8 mouse cellular contexts compared by ENCODE assay signal in genomic region chr15:81937098-81937972, GRCm38 (mm10). TPM values are rescaled to one million over a fixed set of nuclear protein-coding genes. Genes with fewer than 3 reads are reported as not detected.
DNase-seq lines count a peak whose midpoint lies in the region; ATAC-seq and TF ChIP-seq lines count a peak whose summit lies in the region.

No protein-coding gene starts in this region.

- TF ChIP-seq CTCF in midbrain, postnatal 0 days (IDR thresholded peaks at IDR 0.05): no peak

- intact Hi-C loops in left cerebral cortex, postnatal 25 days (cut with DNase I): no loop called here

- peaks cover 29% of the 10 kb centered on the region for H3K4me1 ChIP-seq in forebrain, embryonic 13.5 days
- peaks cover 45% of the 10 kb centered on the region for H3K4me1 ChIP-seq in hindbrain, embryonic 10.5 days (replicated peaks)
- H3K4me1 ChIP-seq in midbrain, postnatal 0 days (ENCODE audit: insufficient read depth, low read length): peaks cover 17% of the 10 kb centered on the region; the same call in 1 of the 2 replicates

- peak; percentile 46 for ATAC-seq in forebrain, embryonic 13.5 days
- peak; percentile 44 for ATAC-seq in midbrain, postnatal 0 days (ENCODE audit: low FRiP score)

- H3K9me3 ChIP-seq in forebrain, embryonic 13.5 days (replicated peaks): no peaks in the 10 kb centered on the region
- no peaks in the 10 kb centered on the region for H3K9me3 ChIP-seq in hindbrain, embryonic 10.5 days
- no peaks in the 10 kb centered on the region for H3K9me3 ChIP-seq in midbrain, postnatal 0 days (ENCODE audit: low read length)

- 6% methylated on average over 19 of the region's 19 CpGs for WGBS in forebrain, embryonic 13.5 days
- WGBS in hindbrain, embryonic 10.5 days: 8% methylated on average over 19 of the region's 19 CpGs
- WGBS in midbrain, postnatal 0 days: 2% methylated on average over 19 of the region's 19 CpGs

- peak overlapping the region; percentile 67 for H3K4me2 ChIP-seq in forebrain, embryonic 13.5 days
- peak overlapping the region; percentile 70 for H3K4me2 ChIP-seq in midbrain, postnatal 0 days (ENCODE audit: low read depth, low read length, poor library complexity, severe bottlenecking)

- peak overlapping the region; percentile 83 for H3K27ac ChIP-seq in forebrain, embryonic 13.5 days
- peak overlapping the region; percentile 76 for H3K27ac ChIP-seq in hindbrain, embryonic 10.5 days
- peak overlapping the region; percentile 94 for H3K27ac ChIP-seq in midbrain, postnatal 0 days (ENCODE audit: low read depth, low read length)

- peak overlapping the region; percentile 51 for H3K4me3 ChIP-seq in forebrain, embryonic 13.5 days
- peak overlapping the region; percentile 55 for H3K4me3 ChIP-seq in hindbrain, embryonic 10.5 days
- peak overlapping the region; percentile 70 for H3K4me3 ChIP-seq in midbrain, postnatal 0 days (ENCODE audit: low read depth, low read length)

- peak; percentile 30 for DNase-seq in ZHBTc4 (ENCODE audit: low read depth, low spot score)
- DNase-seq in brain, adult 2 months (ENCODE audit: low read depth, low spot score): peak; percentile 88
- peak; percentile 34 for DNase-seq in hindbrain, embryonic 10.5 days (ENCODE audit: low spot score)
- DNase-seq in left cerebral cortex, postnatal 25 days (ENCODE audit: low spot score in 2 of 2): peak; percentile 71 to 88
- peak; percentile 69 for DNase-seq in midbrain, postnatal 0 days (ENCODE audit: low spot score)
- DNase-seq in spleen, postnatal 10 days (ENCODE audit: low spot score in 2 of 2): no peak
- no peak for DNase-seq in urinary bladder, adult 18-20 months (ENCODE audit: low spot score in 2 of 2)

- H3K9ac ChIP-seq in forebrain, embryonic 13.5 days: peak overlapping the region; percentile 79
- peak overlapping the region; percentile 83 for H3K9ac ChIP-seq in midbrain, postnatal 0 days (replicated peaks; ENCODE audit: low read length, poor library complexity, severe bottlenecking)

- H3K27me3 ChIP-seq in forebrain, embryonic 13.5 days: no peaks in the 10 kb centered on the region
- H3K27me3 ChIP-seq in hindbrain, embryonic 10.5 days (ENCODE audit: insufficient read depth, poor library complexity, severe bottlenecking): peaks cover 12% of the 10 kb centered on the region
- no peaks in the 10 kb centered on the region for H3K27me3 ChIP-seq in midbrain, postnatal 0 days (ENCODE audit: insufficient read depth, low read length)

- 0 out of 2 replicates have a peak, but pooled peaks cover 3% of the 10 kb centered on the region for H3K36me3 ChIP-seq in forebrain, embryonic 13.5 days (ENCODE audit: poor library complexity, severe bottlenecking)
- no peaks in the 10 kb centered on the region for H3K36me3 ChIP-seq in hindbrain, embryonic 10.5 days
- H3K36me3 ChIP-seq in midbrain, postnatal 0 days (ENCODE audit: insufficient read depth, low read length): 0 out of 2 replicates have a peak, but pooled peaks cover 4% of the 10 kb centered on the region

RNA-seq across cellular contexts. Expression of gene Csdc2, which starts 0.8 kb away (rescaled TPM):
- 60.6 and 74.9 TPM in 2 replicates for polyA plus RNA-seq in forebrain, embryonic 13.5 days (2015; fragmentation: Nextera tagmentation; extraction: Ambion mirVana)
- polyA plus RNA-seq in hindbrain, embryonic 10.5 days (2016; fragmentation: Nextera tagmentation; extraction: Ambion mirVana): 13.8 and 33.7 TPM in 2 replicates
- 10 to 100 TPM; 96.0 to 98.3 TPM for total RNA-seq in left cerebral cortex, postnatal 25 days (2021)
- 172 and 196 TPM in 2 replicates for total RNA-seq in midbrain, postnatal 0 days (2014; rRNA removed)
- 323 and 327 TPM in 2 replicates for polyA plus RNA-seq in midbrain, postnatal 0 days (2015; fragmentation: Nextera tagmentation; extraction: Ambion mirVana)

RNA-seq across cellular contexts. Expression of gene Polr3h, which starts 11.3 kb away (rescaled TPM):
- polyA plus RNA-seq in forebrain, embryonic 13.5 days (2015; fragmentation: Nextera tagmentation; extraction: Ambion mirVana): 85.7 and 86.0 TPM in 2 replicates
- 84.8 and 86.3 TPM in 2 replicates for polyA plus RNA-seq in hindbrain, embryonic 10.5 days (2016; fragmentation: Nextera tagmentation; extraction: Ambion mirVana)
- total RNA-seq in left cerebral cortex, postnatal 25 days (2021): 10 to 100 TPM; 49.8 to 56.5 TPM
- 46.5 and 49.5 TPM in 2 replicates for total RNA-seq in midbrain, postnatal 0 days (2014; rRNA removed)
- 77.0 and 80.3 TPM in 2 replicates for polyA plus RNA-seq in midbrain, postnatal 0 days (2015; fragmentation: Nextera tagmentation; extraction: Ambion mirVana)

RNA-seq across cellular contexts. Expression of gene Pmm1, which starts 23.4 kb away (rescaled TPM):
- 62.2 and 62.5 TPM in 2 replicates for polyA plus RNA-seq in forebrain, embryonic 13.5 days (2015; fragmentation: Nextera tagmentation; extraction: Ambion mirVana)
- 37.3 and 39.0 TPM in 2 replicates for polyA plus RNA-seq in hindbrain, embryonic 10.5 days (2016; fragmentation: Nextera tagmentation; extraction: Ambion mirVana)
- total RNA-seq in left cerebral cortex, postnatal 25 days (2021): 100 to 1,000 TPM; 203 to 208 TPM
- total RNA-seq in midbrain, postnatal 0 days (2014; rRNA removed): 157 and 172 TPM in 2 replicates
- 122 and 134 TPM in 2 replicates for polyA plus RNA-seq in midbrain, postnatal 0 days (2015; fragmentation: Nextera tagmentation; extraction: Ambion mirVana)

RNA-seq across cellular contexts. Expression of gene 1700029P11Rik, which starts 43.0 kb away (rescaled TPM):
- polyA plus RNA-seq in forebrain, embryonic 13.5 days (2015; fragmentation: Nextera tagmentation; extraction: Ambion mirVana): not detected in 2 replicates
- polyA plus RNA-seq in hindbrain, embryonic 10.5 days (2016; fragmentation: Nextera tagmentation; extraction: Ambion mirVana): not detected in 2 replicates
- not detected for total RNA-seq in left cerebral cortex, postnatal 25 days (2021)
- not detected in 2 replicates for total RNA-seq in midbrain, postnatal 0 days (2014; rRNA removed)
- polyA plus RNA-seq in midbrain, postnatal 0 days (2015; fragmentation: Nextera tagmentation; extraction: Ambion mirVana): not detected in 2 replicates

RNA-seq across cellular contexts. Expression of gene Xrcc6, which starts 50.3 kb away (rescaled TPM):
- polyA plus RNA-seq in forebrain, embryonic 13.5 days (2015; fragmentation: Nextera tagmentation; extraction: Ambion mirVana): 59.9 and 65.3 TPM in 2 replicates
- polyA plus RNA-seq in hindbrain, embryonic 10.5 days (2016; fragmentation: Nextera tagmentation; extraction: Ambion mirVana): 62.1 and 75.1 TPM in 2 replicates
- total RNA-seq in left cerebral cortex, postnatal 25 days (2021): 10 to 100 TPM; 19.5 to 23.7 TPM
- total RNA-seq in midbrain, postnatal 0 days (2014; rRNA removed): 25.6 and 28.3 TPM in 2 replicates
- polyA plus RNA-seq in midbrain, postnatal 0 days (2015; fragmentation: Nextera tagmentation; extraction: Ambion mirVana): 23.2 and 28.2 TPM in 2 replicates

Comparison
In these comparisons a context has a peak if more than half of its experiments do, and no peak if none do; other contexts are left out.
1. DNase-seq: peak in ZHBTc4 (single experiment), brain, adult 2 months (single experiment), hindbrain, embryonic 10.5 days (single experiment), left cerebral cortex, postnatal 25 days (2 of 2) and midbrain, postnatal 0 days (single experiment); none in spleen, postnatal 10 days (0 of 2) and urinary bladder, adult 18-20 months (0 of 2).
2. Peak in every context shown above with its lines, with median percentiles within 50 percentile points of each other: H3K27ac ChIP-seq and H3K4me3 ChIP-seq.